Mouse (Mus musculus): ENCODE measurements around the gene Mydgf. TPM values are rescaled to one million over a fixed set of nuclear protein-coding genes. Genes with fewer than 3 reads are reported as not detected.

The Mydgf gene
- polyA plus RNA-seq, 1 experiment from 2014 or later = 68.4 TPM

DNA sequence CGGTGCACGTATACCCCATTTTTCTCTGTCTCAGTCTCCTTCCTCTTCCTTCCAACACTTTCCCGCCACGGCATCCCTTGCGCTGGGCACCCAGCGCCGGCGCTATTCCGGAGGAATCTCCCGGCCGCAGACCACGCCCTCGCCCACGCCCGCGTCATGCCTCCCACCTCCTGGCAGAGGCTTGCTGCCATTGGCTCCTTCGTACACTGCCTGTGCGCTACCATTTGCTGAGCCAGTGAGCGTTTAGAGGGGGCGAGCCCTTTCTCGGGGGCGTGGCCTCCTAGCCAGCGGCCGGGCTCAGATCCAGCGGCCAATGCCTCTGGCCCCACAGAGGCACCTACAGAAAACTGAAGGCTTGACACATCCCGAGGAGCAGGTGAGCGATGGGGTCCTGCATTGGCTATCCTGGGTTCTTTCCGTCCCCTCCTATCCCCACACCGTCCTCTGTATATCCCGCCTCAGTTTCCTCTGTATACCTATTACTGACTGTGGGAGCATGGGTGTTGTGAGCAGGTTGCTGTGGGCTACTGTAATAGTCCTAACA is 21.4 kb downstream of the Mydgf start, which contains the start of gene Tnfaip8l1:
Gene Tnfaip8l1, plus strand, starts transcription at position 247 of the 544 bp plus-strand sequence.
- Histone ChIP-seq H3K9me3 (no peaks in the 10 kb centered on the region), H3K27me3 (peaks cover 27% of the 10 kb centered on the region), H3K4me3 (replicated peaks) (peak within 1 kb of the TSS; percentile 44), H3K9ac (replicated peaks) (peak within 1 kb of the TSS; percentile 63), H3K4me2 (replicated peaks) (peak within 1 kb of the TSS; percentile 80), H3K4me1 (replicated peaks) (peaks cover 27% of the 10 kb centered on the region), H3K36me3 (no peaks in the 10 kb centered on the region), H3K27ac (no peak within 1 kb of the TSS)
- ATAC-seq = peak; percentile 98
- under 1% methylated on average over 30 of the region's 30 CpGs for WGBS

GRCm38 (mm10) chr17:56159729-56160128 is 24.0 kb downstream of the Mydgf start:
- no peak for ATAC-seq
- Histone ChIP-seq H3K9me3 (no peaks in the 10 kb centered on the region), H3K27ac (no peak overlapping the region), H3K9ac (replicated peaks) (no peak overlapping the region), H3K4me3 (replicated peaks) (no peak overlapping the region), H3K4me1 (replicated peaks) (peaks cover 16% of the 10 kb centered on the region), H3K36me3 (no peaks in the 10 kb centered on the region), H3K27me3 (peaks cover 38% of the 10 kb centered on the region), H3K4me2 (replicated peaks) (no peak overlapping the region)
- under 1% methylated on average over 9 of the region's 9 CpGs for WGBS

DNA sequence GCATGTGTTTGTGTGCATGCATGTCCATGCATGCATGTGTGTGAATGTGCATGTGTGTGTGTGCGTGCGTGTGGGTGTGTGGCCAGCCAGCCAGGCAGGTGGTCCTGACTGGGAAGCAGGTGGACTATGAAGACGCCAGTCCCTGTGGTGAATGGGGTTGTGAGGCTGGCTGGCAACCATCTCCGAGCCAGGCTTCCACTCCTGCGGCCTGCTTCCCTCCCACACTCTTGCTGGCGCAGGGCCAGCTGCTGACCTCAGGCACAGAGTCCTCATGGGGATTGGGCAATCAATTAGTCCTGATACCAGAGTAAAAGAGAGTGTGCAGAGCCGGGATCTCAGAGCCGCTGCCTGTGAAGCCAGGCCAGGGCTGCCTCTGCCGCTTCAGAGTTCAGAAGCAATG is 30.1 kb downstream of the Mydgf start:
- peaks cover 24% of the 10 kb centered on the region for H3K4me1 ChIP-seq (replicated peaks)
- H3K36me3 ChIP-seq = no peaks in the 10 kb centered on the region
- WGBS = 30% methylated on average over 9 of the region's 9 CpGs
- ATAC-seq = peak; percentile 47
- H3K9me3 ChIP-seq = no peaks in the 10 kb centered on the region
- H3K27me3 ChIP-seq = peaks cover 37% of the 10 kb centered on the region
- H3K27ac ChIP-seq = no peak overlapping the region
- H3K4me2 ChIP-seq (replicated peaks) = no peak overlapping the region
- H3K4me3 ChIP-seq (replicated peaks) = no peak overlapping the region
- H3K9ac ChIP-seq (replicated peaks) = peak overlapping the region; percentile 25; the same call in 1 of the 2 replicates

DNA sequence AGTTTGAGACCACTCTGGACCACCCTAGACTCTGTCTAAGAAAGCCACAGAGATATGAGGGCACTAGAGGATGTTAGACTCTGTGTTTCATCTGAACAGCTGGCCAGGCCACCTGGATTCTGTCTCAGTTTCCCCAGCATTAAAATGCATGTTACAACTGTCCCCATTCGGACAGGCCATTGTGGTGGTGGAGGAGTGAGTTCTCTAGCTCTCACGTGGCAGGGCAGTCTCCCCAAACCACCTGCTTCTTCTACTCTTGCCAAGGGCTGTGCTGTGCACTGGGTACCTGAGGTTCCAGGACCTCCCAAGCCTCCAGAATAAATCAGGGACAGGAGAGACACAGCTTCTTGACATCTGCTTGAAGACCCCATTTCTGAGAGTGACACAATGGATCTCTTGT is 33.8 kb downstream of the Mydgf start:
- no peaks in the 10 kb centered on the region for H3K9me3 ChIP-seq
- no peak overlapping the region for H3K4me2 ChIP-seq (replicated peaks)
- H3K4me1 ChIP-seq (replicated peaks) = peaks cover 41% of the 10 kb centered on the region
- no peak overlapping the region for H3K4me3 ChIP-seq (replicated peaks)
- peaks cover 38% of the 10 kb centered on the region for H3K27me3 ChIP-seq
- H3K9ac ChIP-seq (replicated peaks) = no peak overlapping the region
- WGBS = 44% methylated on average over 2 of the region's 2 CpGs
- no peaks in the 10 kb centered on the region for H3K36me3 ChIP-seq
- ATAC-seq = no peak
- no peak overlapping the region for H3K27ac ChIP-seq

DNA sequence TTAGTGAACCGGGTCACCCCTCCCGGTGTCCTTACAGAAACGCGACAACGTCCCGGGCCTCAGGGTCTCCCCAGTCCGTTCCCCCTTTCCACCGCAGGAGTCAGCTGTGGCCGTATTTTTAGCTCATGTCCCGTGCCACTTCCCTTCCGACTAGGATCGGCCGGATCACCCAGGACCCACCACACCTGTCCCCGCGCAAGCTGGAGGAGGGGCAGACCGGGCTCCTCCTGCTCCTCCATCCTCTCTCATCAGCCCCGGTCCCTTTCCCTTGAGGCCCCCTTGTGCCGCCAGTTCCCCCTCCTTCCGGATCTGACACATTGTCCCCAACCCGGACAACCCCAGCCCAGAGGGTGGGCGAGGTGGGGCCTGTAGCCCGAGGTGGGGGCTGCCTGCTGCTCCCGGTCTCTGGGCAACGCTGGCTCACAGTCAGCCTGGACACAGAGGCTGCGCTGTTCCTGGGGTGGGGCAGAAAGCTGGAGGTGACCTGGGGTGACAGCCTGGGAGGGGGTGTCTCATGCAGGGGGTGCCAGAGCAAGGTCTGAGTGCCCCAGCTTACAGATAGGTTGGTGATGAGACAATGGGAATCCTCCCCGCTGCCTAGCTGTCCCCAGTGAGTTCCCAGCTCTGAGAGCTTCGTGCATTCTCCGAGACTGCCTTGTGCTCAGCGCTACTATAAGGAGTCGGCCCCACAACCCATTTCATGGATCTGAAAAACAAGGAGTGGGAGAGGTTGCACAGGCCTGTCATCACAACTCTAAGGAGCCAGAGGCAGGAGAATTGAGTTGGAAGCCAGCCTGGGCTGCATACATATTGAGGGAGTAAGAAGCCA is 34.7 kb downstream of the Mydgf start:
- peaks cover 37% of the 10 kb centered on the region for H3K4me1 ChIP-seq (replicated peaks)
- peak overlapping the region; percentile 63 for H3K4me2 ChIP-seq (replicated peaks)
- no peaks in the 10 kb centered on the region for H3K36me3 ChIP-seq
- peaks cover 43% of the 10 kb centered on the region for H3K27me3 ChIP-seq
- WGBS = 1% methylated on average over 30 of the region's 30 CpGs
- peak overlapping the region; percentile 63 for H3K9ac ChIP-seq (replicated peaks)
- H3K9me3 ChIP-seq = no peaks in the 10 kb centered on the region
- ATAC-seq = peak; percentile 46
- H3K27ac ChIP-seq = no peak overlapping the region
- peak overlapping the region; percentile 37 for H3K4me3 ChIP-seq (replicated peaks)

DNA sequence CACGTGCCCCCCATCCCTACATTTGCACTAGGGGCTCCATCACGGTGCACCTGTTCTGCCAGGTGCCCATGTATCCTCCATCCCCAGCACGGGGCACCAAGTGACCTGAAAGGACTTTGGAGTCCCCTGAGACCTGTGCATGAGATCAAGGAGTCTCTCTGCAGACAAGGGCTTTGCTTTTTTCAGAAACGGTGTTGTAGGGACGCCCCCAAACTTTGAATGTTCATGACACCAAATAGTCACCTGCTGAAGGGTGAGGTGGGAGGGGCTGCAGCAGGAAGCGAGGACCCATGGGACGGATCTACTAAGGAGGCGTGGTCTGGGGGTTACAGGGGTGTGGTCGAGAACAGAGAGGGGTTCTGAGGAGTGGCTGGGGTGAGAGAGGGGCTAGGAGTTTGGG is 35.4 kb downstream of the Mydgf start:
- peak overlapping the region; percentile 63 for H3K4me2 ChIP-seq (replicated peaks)
- H3K9ac ChIP-seq (replicated peaks) = peak overlapping the region; percentile 63; the same call in 1 of the 2 replicates
- H3K27me3 ChIP-seq = peaks cover 46% of the 10 kb centered on the region
- no peaks in the 10 kb centered on the region for H3K9me3 ChIP-seq
- peak overlapping the region; percentile 37 for H3K4me3 ChIP-seq (replicated peaks)
- peaks cover 30% of the 10 kb centered on the region for H3K4me1 ChIP-seq (replicated peaks)
- no peak overlapping the region for H3K27ac ChIP-seq
- H3K36me3 ChIP-seq = no peaks in the 10 kb centered on the region
- WGBS = 20% methylated on average over 9 of the region's 9 CpGs
- ATAC-seq = peak; percentile 12

- Histone ChIP-seq H3K27ac (no peak overlapping the region), H3K9ac (replicated peaks) (no peak overlapping the region), H3K36me3 (no peaks in the 10 kb centered on the region), H3K9me3 (no peaks in the 10 kb centered on the region), H3K27me3 (peaks cover 46% of the 10 kb centered on the region), H3K4me1 (replicated peaks) (peaks cover 32% of the 10 kb centered on the region), H3K4me3 (replicated peaks) (no peak overlapping the region), H3K4me2 (replicated peaks) (no peak overlapping the region)
- no peak for ATAC-seq
- WGBS = 53% methylated on average over 12 of the region's 12 CpGs
These were observed 36.3 kb downstream of the Mydgf start for GRCm38 (mm10) chr17:56147420-56147819.

GRCm38 (mm10) chr17:56146131-56146530 is 37.6 kb downstream of the Mydgf start:
- no peak overlapping the region for H3K9ac ChIP-seq (replicated peaks)
- 19% methylated on average over 9 of the region's 9 CpGs for WGBS
- no peaks in the 10 kb centered on the region for H3K36me3 ChIP-seq
- no peaks in the 10 kb centered on the region for H3K9me3 ChIP-seq
- peaks cover 45% of the 10 kb centered on the region for H3K4me1 ChIP-seq (replicated peaks)
- H3K27ac ChIP-seq = no peak overlapping the region; the same call in 1 of the 2 replicates
- no peak for ATAC-seq
- peaks cover 51% of the 10 kb centered on the region for H3K27me3 ChIP-seq
- H3K4me3 ChIP-seq (replicated peaks) = no peak overlapping the region
- H3K4me2 ChIP-seq (replicated peaks) = no peak overlapping the region

DNA sequence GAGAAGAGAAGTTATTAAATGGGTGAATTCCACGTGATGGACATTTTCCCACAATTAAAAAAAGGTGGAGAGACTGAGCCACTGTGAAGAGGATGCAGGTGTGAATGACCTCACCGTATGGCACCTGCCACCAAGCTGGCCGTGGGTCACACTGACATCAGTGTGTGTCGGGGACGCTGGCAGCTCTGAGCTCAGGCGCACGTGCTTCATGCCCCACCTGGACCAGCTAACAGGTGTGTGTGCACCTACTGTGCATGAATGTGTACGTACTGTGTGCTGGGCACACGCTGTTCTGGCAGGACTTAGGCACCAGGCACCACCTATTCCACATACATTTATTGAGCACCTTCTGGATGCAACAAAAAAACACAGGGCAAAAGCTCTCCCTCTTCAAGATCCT is 39.2 kb downstream of the Mydgf start:
- H3K27ac ChIP-seq = no peak overlapping the region
- H3K4me1 ChIP-seq (replicated peaks) = peaks cover 53% of the 10 kb centered on the region
- H3K27me3 ChIP-seq = peaks cover 47% of the 10 kb centered on the region
- no peak overlapping the region for H3K4me2 ChIP-seq (replicated peaks)
- H3K4me3 ChIP-seq (replicated peaks) = no peak overlapping the region
- no peak overlapping the region for H3K9ac ChIP-seq (replicated peaks)
- no peak for ATAC-seq
- WGBS = 77% methylated on average over 9 of the region's 9 CpGs
- H3K9me3 ChIP-seq = no peaks in the 10 kb centered on the region
- H3K36me3 ChIP-seq = no peaks in the 10 kb centered on the region

GRCm38 (mm10) chr17:56141702-56142605 is 41.8 kb downstream of the Mydgf start:
- Histone ChIP-seq H3K9ac (replicated peaks) (peak overlapping the region; percentile 66), H3K9me3 (no peaks in the 10 kb centered on the region), H3K4me2 (replicated peaks) (peak overlapping the region; percentile 68), H3K27me3 (peaks cover 45% of the 10 kb centered on the region), H3K4me3 (replicated peaks) (peak overlapping the region; percentile 46), H3K4me1 (replicated peaks) (peaks cover 65% of the 10 kb centered on the region), H3K36me3 (no peaks in the 10 kb centered on the region), H3K27ac (peak overlapping the region; percentile 2; the same call in 1 of the 2 replicates)
- ATAC-seq = peak; percentile 51
- WGBS = under 1% methylated on average over 47 of the region's 47 CpGs

DNA sequence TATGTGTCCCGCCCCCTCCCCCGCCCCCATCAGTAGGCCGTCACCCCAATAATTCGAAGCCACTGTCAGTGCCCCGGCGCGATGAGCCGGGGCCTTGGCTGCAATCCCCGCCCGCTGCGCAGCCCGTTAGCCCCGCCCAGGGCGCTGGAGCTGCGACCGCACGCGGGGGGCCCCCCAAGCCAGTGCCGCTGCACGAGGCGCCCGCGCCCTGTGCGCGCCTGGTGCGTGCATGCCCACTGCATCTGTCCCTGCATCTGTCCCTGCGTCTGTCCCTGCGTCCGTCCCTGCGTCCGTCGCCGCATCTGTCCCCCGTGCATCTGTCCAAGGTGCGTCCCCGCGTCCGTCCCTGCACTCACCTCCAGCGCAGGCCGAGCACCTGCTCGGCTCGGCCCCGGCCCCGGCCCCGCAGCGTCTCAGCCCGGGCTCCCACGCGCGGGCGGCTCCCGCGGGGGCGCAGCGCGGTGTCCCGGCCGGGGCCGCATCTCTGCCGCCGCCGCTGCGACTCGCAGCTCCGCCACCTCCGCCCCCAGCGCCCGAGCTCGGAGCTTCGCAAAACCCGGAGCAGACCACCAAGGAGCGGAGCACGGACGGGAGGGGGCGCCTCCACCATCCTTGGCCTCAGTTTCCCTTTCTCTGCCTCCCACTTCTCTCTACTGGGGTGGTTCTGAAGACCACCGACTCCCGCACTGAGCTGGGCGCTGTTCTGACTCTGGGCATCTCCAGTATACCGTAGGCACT is 43.7 kb downstream of the Mydgf start, which contains the start of gene Sema6b:
Gene Sema6b, minus strand, starts transcription at position 486 of the 738 bp plus-strand sequence.
- H3K27me3 ChIP-seq = peaks cover 48% of the 10 kb centered on the region
- ATAC-seq = peak; percentile 44
- peak within 1 kb of the TSS; percentile 80 for H3K27ac ChIP-seq
- peak within 1 kb of the TSS; percentile 84 for H3K4me2 ChIP-seq (replicated peaks)
- peak within 1 kb of the TSS; percentile 86 for H3K4me3 ChIP-seq (replicated peaks)
- peaks cover 57% of the 10 kb centered on the region for H3K4me1 ChIP-seq (replicated peaks)
- no peaks in the 10 kb centered on the region for H3K9me3 ChIP-seq
- H3K9ac ChIP-seq (replicated peaks) = peak within 1 kb of the TSS; percentile 89
- no peaks in the 10 kb centered on the region for H3K36me3 ChIP-seq
- WGBS = 1% methylated on average over 75 of the region's 79 CpGs

All from midbrain, embryonic 13.5 days (tissue).